Mouse (Mus musculus) hindbrain, postnatal 0 days (tissue): ENCODE measurements around the gene St5. TPM values are rescaled to one million over a fixed set of nuclear protein-coding genes. Genes with fewer than 3 reads are reported as not detected.

Experiments used
- ATAC-seq: fragments of 200-750 bp; cut with Nextera tagmentation; 2 replicates; pipeline ENCODE4 v1.8.0; 2017; ENCODE audit warnings: mild to moderate bottlenecking, moderate TSS enrichment, moderate library complexity
- DNase-seq: peaks from one replicate; pipeline ENCODE4 v3.0.0-alpha.2; 2015; ENCODE audit warnings: low spot score
- H3K27ac ChIP-seq: fragments of 300-500 bp; sonication (generic); 2 replicates; pipeline ENCODE4 v1.5.1; 2014; ENCODE audit warnings: mild to moderate bottlenecking
- H3K27me3 ChIP-seq: fragments of 300-500 bp; sonication (generic); 2 replicates; pipeline ENCODE4 v1.6.1; 2014; ENCODE audit warnings: low read length, mixed read lengths; ENCODE audit not compliant: insufficient read depth
- H3K36me3 ChIP-seq: fragments of 300-500 bp; sonication (generic); 2 replicates; pipeline ENCODE4 v1.6.1; 2014; ENCODE audit warnings: low read length, mixed read lengths; ENCODE audit not compliant: insufficient read depth
- H3K4me1 ChIP-seq: fragments of 300-500 bp; sonication (generic); 2 replicates; pipeline ENCODE4 v1.6.1; 2014; ENCODE audit warnings: antibody characterized with exemption, low read length, mixed read lengths; ENCODE audit not compliant: insufficient read depth
- H3K4me2 ChIP-seq: fragments of 300-500 bp; sonication (generic); 2 replicates; pipeline ENCODE4 v1.6.1; 2014; ENCODE audit warnings: low read depth, mild to moderate bottlenecking, low read length, moderate library complexity, mixed read lengths
- H3K4me3 ChIP-seq: fragments of 300-500 bp; sonication (generic); 2 replicates; pipeline ENCODE4 v1.5.1; 2014; ENCODE audit warnings: low read length
- H3K9ac ChIP-seq: fragments of 300-500 bp; sonication (generic); replicated peaks from 2 replicates; pipeline ENCODE4 v1.6.1; 2014; ENCODE audit warnings: mild to moderate bottlenecking, low read length, moderate library complexity, mixed read lengths
- H3K9me3 ChIP-seq: fragments of 300-500 bp; sonication (generic); 2 replicates; pipeline ENCODE4 v1.6.1; 2016; ENCODE audit warnings: low read length, mixed read lengths
- CTCF ChIP-seq: IDR thresholded peaks from 2 replicates; pipeline ENCODE4 v1.5.1; 2016; ENCODE audit warnings: antibody characterized with exemption, control low read depth, low read depth
- WGBS: fragments of 180-500 bp; shearing (Covaris S2); extraction: QIAGEN DNeasy Blood & Tissue Kit; methylation state at CpG from one replicate; pipeline ENCODE4 v1.1.7; 2014; 5-methylcytosine and 5-hydroxymethylcytosine counted together
- polyA plus RNA-seq: library from polyadenylated mRNA; unstranded; fragments of >200 nt; fragmentation: Nextera tagmentation; extraction: Ambion mirVana; gene quantifications from 2 replicates; pipeline ENCODE4 v1.2.1, GENCODE M21; 2015
- total RNA-seq: library from RNA; depleted of rRNA; stranded (reverse); fragments of >200 nt; gene quantifications from 2 replicates; pipeline ENCODE4 v1.2.3, GENCODE M21; 2014

St5 gene
- total and polyA plus RNA-seq, 2 experiments from 2014 or later: 21.2 to 34.0 TPM

GRCm38 (mm10) chr7:109534921-109535320 is 168.5 kb downstream of the St5 start:
- 100% methylated on average over 3 of the region's 3 CpGs for WGBS
- H3K4me1 ChIP-seq: no peaks in the 10 kb centered on the region
- no peaks in the 10 kb centered on the region for H3K27me3 ChIP-seq
- H3K4me3 ChIP-seq: no peak overlapping the region
- no peak overlapping the region for H3K4me2 ChIP-seq
- peaks cover 8% of the 10 kb centered on the region; the same call in 1 of the 2 replicates for H3K36me3 ChIP-seq
- H3K27ac ChIP-seq: no peak overlapping the region
- no peak overlapping the region for H3K9ac ChIP-seq
- H3K9me3 ChIP-seq: no peaks in the 10 kb centered on the region
- DNase-seq: no peak
- ATAC-seq: no peak
- TF ChIP-seq CTCF: no peak

GRCm38 (mm10) chr7:109533888-109534287 is 169.5 kb downstream of the St5 start:
- Histone ChIP-seq H3K4me1 (no peaks in the 10 kb centered on the region), H3K27ac (no peak overlapping the region), H3K4me2 (no peak overlapping the region), H3K9ac (no peak overlapping the region), H3K9me3 (no peaks in the 10 kb centered on the region), H3K4me3 (no peak overlapping the region), H3K27me3 (no peaks in the 10 kb centered on the region), H3K36me3 (peaks cover 1% of the 10 kb centered on the region; the same call in 1 of the 2 replicates)
- TF ChIP-seq CTCF: no peak
- ATAC-seq (no peak), DNase-seq (no peak)
- 81% methylated on average over 4 of the region's 4 CpGs for WGBS

GRCm38 (mm10) chr7:109533129-109533528 is 170.3 kb downstream of the St5 start:
- Histone ChIP-seq H3K4me2 (no peak overlapping the region), H3K4me3 (no peak overlapping the region), H3K9ac (no peak overlapping the region), H3K36me3 (no peaks in the 10 kb centered on the region), H3K4me1 (no peaks in the 10 kb centered on the region), H3K27ac (no peak overlapping the region), H3K9me3 (no peaks in the 10 kb centered on the region), H3K27me3 (no peaks in the 10 kb centered on the region)
- no peak for ATAC-seq
- WGBS: 80% methylated on average over 4 of the region's 4 CpGs
- no peak for TF ChIP-seq CTCF
- no peak for DNase-seq

- no peak for DNase-seq
- ATAC-seq: no peak
- Histone ChIP-seq H3K4me3 (no peak overlapping the region), H3K9ac (no peak overlapping the region), H3K9me3 (no peaks in the 10 kb centered on the region), H3K27me3 (no peaks in the 10 kb centered on the region), H3K27ac (no peak overlapping the region), H3K36me3 (no peaks in the 10 kb centered on the region), H3K4me1 (no peaks in the 10 kb centered on the region), H3K4me2 (no peak overlapping the region)
- TF ChIP-seq CTCF: no peak
- WGBS: 71% methylated on average over 3 of the region's 3 CpGs
These were observed 170.7 kb downstream of the St5 start for GRCm38 (mm10) chr7:109532691-109533090.

GRCm38 (mm10) chr7:109531501-109531900 is 171.9 kb downstream of the St5 start:
- Histone ChIP-seq H3K4me2 (no peak overlapping the region), H3K9ac (no peak overlapping the region), H3K27me3 (no peaks in the 10 kb centered on the region), H3K4me1 (no peaks in the 10 kb centered on the region), H3K27ac (no peak overlapping the region), H3K9me3 (no peaks in the 10 kb centered on the region), H3K4me3 (no peak overlapping the region), H3K36me3 (no peaks in the 10 kb centered on the region)
- DNase-seq (no peak), ATAC-seq (no peak)
- TF ChIP-seq CTCF: no peak
- 84% methylated on average over 5 of the region's 5 CpGs for WGBS

- no peak for ATAC-seq
- no peak for DNase-seq
These were observed 173.7 kb downstream of the St5 start for GRCm38 (mm10) chr7:109529741-109530140.

GRCm38 (mm10) chr7:109528356-109528755 is 175.0 kb downstream of the St5 start:
- ATAC-seq: peak; percentile 85
- Histone ChIP-seq H3K36me3 (peaks cover 26% of the 10 kb centered on the region; the same call in 1 of the 2 replicates), H3K4me1 (no peaks in the 10 kb centered on the region), H3K27me3 (no peaks in the 10 kb centered on the region), H3K9me3 (no peaks in the 10 kb centered on the region), H3K27ac (no peak overlapping the region), H3K4me3 (no peak overlapping the region), H3K9ac (no peak overlapping the region), H3K4me2 (no peak overlapping the region)
- WGBS: 16% methylated on average over 3 of the region's 3 CpGs
- DNase-seq: peak; percentile 81
- TF ChIP-seq CTCF: peak; percentile 91

More at GRCm38 (mm10) chr7:109529741-109530140, 173.7 kb downstream of the St5 start:
- H3K4me1 ChIP-seq: no peaks in the 10 kb centered on the region
- no peak overlapping the region for H3K4me2 ChIP-seq
- no peak overlapping the region for H3K9ac ChIP-seq
- no peaks in the 10 kb centered on the region for H3K9me3 ChIP-seq
- peaks cover 14% of the 10 kb centered on the region; the same call in 1 of the 2 replicates for H3K36me3 ChIP-seq
- H3K27me3 ChIP-seq: no peaks in the 10 kb centered on the region
- WGBS: 75% methylated on average over 2 of the region's 2 CpGs
- no peak overlapping the region for H3K27ac ChIP-seq
- TF ChIP-seq CTCF: no peak
- no peak overlapping the region for H3K4me3 ChIP-seq
